Mouse (Mus musculus) embryonic facial prominence, embryonic 11.5 days (tissue): ENCODE measurements around the gene Mettl6. TPM values are rescaled to one million over a fixed set of nuclear protein-coding genes. Genes with fewer than 3 reads are reported as not detected.

Source experiments
- ATAC-seq: fragments of 200-750 bp; cut with Nextera tagmentation; replicated peaks from 2 replicates; pipeline ENCODE4 v1.8.0; 2017; ENCODE audit warnings: low read depth; ENCODE audit not compliant: insufficient number of reproducible peaks, low FRiP score, low TSS enrichment
- DNase-seq: peaks from one replicate; pipeline ENCODE4 v3.0.0-alpha.2; 2015; ENCODE audit warnings: low spot score
- H3K27ac ChIP-seq: fragments of 300-500 bp; sonication (generic); replicated peaks from 2 replicates; pipeline ENCODE4 v1.5.1; 2014; ENCODE audit warnings: mild to moderate bottlenecking, low read depth, low read length, control low read depth
- H3K27me3 ChIP-seq: fragments of 300-500 bp; sonication (generic); 2 replicates; pipeline ENCODE4 v1.6.1; 2014; ENCODE audit warnings: mild to moderate bottlenecking, low read length, moderate library complexity, mixed read lengths; ENCODE audit not compliant: control insufficient read depth, insufficient read depth
- H3K36me3 ChIP-seq: fragments of 300-500 bp; sonication (generic); replicated peaks from 2 replicates; pipeline ENCODE4 v1.6.1; 2014; ENCODE audit warnings: low read depth, mild to moderate bottlenecking, low read length, moderate library complexity, mixed read lengths; ENCODE audit not compliant: control insufficient read depth, insufficient read depth
- H3K4me1 ChIP-seq: fragments of 300-500 bp; sonication (generic); 2 replicates; pipeline ENCODE4 v1.6.1; 2014; ENCODE audit warnings: low read length, mixed read lengths; ENCODE audit not compliant: control insufficient read depth, insufficient read depth
- H3K4me2 ChIP-seq: fragments of 300-500 bp; sonication (generic); 2 replicates; pipeline ENCODE4 v1.6.1; 2014; ENCODE audit warnings: low read depth, mild to moderate bottlenecking, control low read depth, low read length, moderate library complexity
- H3K4me3 ChIP-seq: fragments of 300-500 bp; sonication (generic); 2 replicates; pipeline ENCODE4 v1.5.1; 2014; ENCODE audit warnings: low read depth, low read length, control low read depth
- H3K9ac ChIP-seq: fragments of 300-500 bp; sonication (generic); replicated peaks from 2 replicates; pipeline ENCODE4 v1.6.1; 2014; ENCODE audit warnings: mild to moderate bottlenecking, control low read depth, low read length
- H3K9me3 ChIP-seq: fragments of 300-500 bp; sonication (generic); replicated peaks from 2 replicates; pipeline ENCODE4 v1.6.1; 2016; ENCODE audit warnings: mild to moderate bottlenecking, low read length, inconsistent platforms, mixed read lengths; ENCODE audit not compliant: control insufficient read depth
- WGBS: fragments of 180-500 bp; shearing (Covaris S2); extraction: QIAGEN DNeasy Blood & Tissue Kit; methylation state at CpG from one replicate; pipeline ENCODE4 v1.1.7; 2014; 5-methylcytosine and 5-hydroxymethylcytosine counted together
- polyA plus RNA-seq: library from polyadenylated mRNA; unstranded; fragments of >200 nt; fragmentation: Nextera tagmentation; extraction: Ambion mirVana; gene quantifications from 2 replicates; pipeline ENCODE4 v1.2.1, GENCODE M21; 2014

The Mettl6 gene
- polyA plus RNA-seq, 1 experiment from 2014 or later = 108 TPM

- no peak overlapping the region; the same call in 1 of the 2 replicates for H3K27ac ChIP-seq
- peaks cover 6% of the 10 kb centered on the region for H3K4me1 ChIP-seq
- H3K4me2 ChIP-seq = peak overlapping the region; percentile 79
- no peaks in the 10 kb centered on the region for H3K27me3 ChIP-seq
- H3K9me3 ChIP-seq = no peaks in the 10 kb centered on the region
- WGBS = under 1% methylated on average over 53 of the region's 53 CpGs
- peak overlapping the region; percentile 84 for H3K4me3 ChIP-seq
- no peaks in the 10 kb centered on the region for H3K36me3 ChIP-seq
- H3K9ac ChIP-seq = peak overlapping the region; percentile 89
- ATAC-seq (peak; percentile 72), DNase-seq (peak; percentile 55)
Measured at GRCm38 (mm10) chr14:31435018-31435915, 59.6 kb downstream of the Mettl6 start.

DNA sequence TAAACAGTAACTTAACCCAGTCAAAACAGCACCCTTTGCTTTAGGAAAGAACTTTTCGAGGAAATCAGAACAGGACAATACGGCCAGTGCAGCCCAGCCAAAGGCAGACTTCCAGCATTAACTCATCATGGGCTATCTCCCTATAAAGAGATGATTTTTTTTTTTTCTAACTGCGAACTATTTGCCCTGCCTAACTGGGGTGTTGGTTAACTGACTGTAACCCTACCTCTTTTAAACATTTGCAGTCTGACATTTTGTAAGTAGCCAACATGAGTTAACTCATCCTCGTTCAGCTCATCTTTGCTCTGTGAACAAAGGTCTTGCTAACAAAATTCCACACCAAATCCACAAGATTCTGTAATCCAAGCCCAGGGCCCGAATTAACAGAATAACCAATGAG lies 60.4 kb downstream of the Mettl6 start:
- 25% methylated on average over 5 of the region's 5 CpGs for WGBS

DNA sequence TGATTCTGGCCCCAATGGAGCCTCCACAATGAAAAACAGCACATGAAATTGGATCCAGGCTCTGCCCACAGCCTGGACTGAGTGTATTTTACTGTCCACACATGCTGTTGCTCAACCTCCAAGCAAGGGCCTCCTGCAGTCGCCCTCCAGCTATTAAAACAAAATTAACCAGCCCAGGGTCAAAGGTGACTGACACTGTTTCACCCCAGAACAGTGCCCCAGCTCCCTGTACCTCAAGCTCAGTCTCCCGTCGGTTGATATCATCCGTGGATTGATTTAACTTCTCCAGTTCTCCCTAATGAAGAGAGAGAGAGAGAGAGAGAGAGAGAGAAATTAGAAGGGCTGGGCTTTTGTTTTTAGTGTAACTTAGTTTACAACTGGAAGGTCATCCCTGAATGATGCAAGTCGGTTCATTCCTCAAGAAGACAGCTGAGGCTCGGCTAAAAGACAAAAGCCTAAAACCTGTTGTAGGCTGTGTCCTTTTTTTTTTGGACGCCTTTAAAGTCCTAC lies 60.9 kb downstream of the Mettl6 start:
- H3K4me2 ChIP-seq = no peak overlapping the region; the same call in none of the 2 replicates
- no peak overlapping the region; the same call in 1 of the 2 replicates for H3K9ac ChIP-seq
- WGBS = 9% methylated on average over 7 of the region's 7 CpGs
- DNase-seq = peak; percentile 68
- no peaks in the 10 kb centered on the region for H3K9me3 ChIP-seq
- no peak overlapping the region for H3K4me3 ChIP-seq
- ATAC-seq = no peak
- peaks cover 6% of the 10 kb centered on the region for H3K4me1 ChIP-seq
- no peaks in the 10 kb centered on the region for H3K27me3 ChIP-seq
- H3K27ac ChIP-seq = peak overlapping the region; percentile 36; the same call in 1 of the 2 replicates
- no peaks in the 10 kb centered on the region for H3K36me3 ChIP-seq

More for the DNA sequence above, 60.4 kb downstream of the Mettl6 start:
- ATAC-seq (no peak), DNase-seq (no peak)
- no peak overlapping the region; the same call in 1 of the 2 replicates for H3K4me3 ChIP-seq
- no peaks in the 10 kb centered on the region for H3K36me3 ChIP-seq
- no peaks in the 10 kb centered on the region for H3K9me3 ChIP-seq
- H3K4me2 ChIP-seq = no peak overlapping the region
- peaks cover 6% of the 10 kb centered on the region for H3K4me1 ChIP-seq
- no peak overlapping the region for H3K9ac ChIP-seq
- H3K27ac ChIP-seq = no peak overlapping the region
- no peaks in the 10 kb centered on the region for H3K27me3 ChIP-seq

- WGBS = 44% methylated on average over 5 of the region's 5 CpGs
- Histone ChIP-seq H3K4me3 (0 out of 2 replicates have a peak overlapping the region, but pooled peaks have one; percentile 3), H3K27me3 (no peaks in the 10 kb centered on the region), H3K9ac (no peak overlapping the region; the same call in 1 of the 2 replicates), H3K27ac (0 out of 2 replicates have a peak overlapping the region, but pooled peaks have one; percentile 36), H3K9me3 (no peaks in the 10 kb centered on the region), H3K4me2 (no peak overlapping the region; the same call in 1 of the 2 replicates), H3K36me3 (no peaks in the 10 kb centered on the region), H3K4me1 (peaks cover 6% of the 10 kb centered on the region)
- ATAC-seq (no peak), DNase-seq (no peak)
Measured at GRCm38 (mm10) chr14:31433126-31433525, 61.7 kb downstream of the Mettl6 start.

DNA sequence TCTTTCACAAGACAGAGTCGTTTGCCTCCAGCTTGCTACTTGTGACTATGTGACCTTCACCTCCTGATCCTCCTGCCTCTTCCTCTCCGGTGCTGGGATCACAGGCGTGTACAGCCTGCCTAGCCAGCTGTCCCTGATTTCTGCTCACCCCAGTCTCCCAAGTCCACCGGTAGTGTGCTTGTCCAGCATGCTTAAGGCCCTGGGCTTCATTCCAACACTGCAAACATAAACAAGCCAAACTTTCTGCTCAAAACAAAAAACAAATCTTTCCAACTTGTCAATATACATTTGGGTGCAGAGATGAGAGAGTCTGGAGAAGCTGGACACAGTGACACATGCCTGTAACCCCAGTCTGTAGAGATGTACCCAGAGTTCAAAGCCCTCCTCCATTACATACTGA lies 62.4 kb downstream of the Mettl6 start:
- Histone ChIP-seq H3K4me3 (no peak overlapping the region), H3K4me1 (peaks cover 6% of the 10 kb centered on the region), H3K27ac (no peak overlapping the region), H3K36me3 (no peaks in the 10 kb centered on the region), H3K4me2 (no peak overlapping the region), H3K27me3 (no peaks in the 10 kb centered on the region), H3K9me3 (no peaks in the 10 kb centered on the region), H3K9ac (no peak overlapping the region)
- WGBS = 23% methylated on average over 4 of the region's 4 CpGs
- ATAC-seq = no peak
- no peak for DNase-seq

- H3K4me3 ChIP-seq = no peak overlapping the region
- 73% methylated on average over 3 of the region's 3 CpGs for WGBS
- H3K9me3 ChIP-seq = no peaks in the 10 kb centered on the region
- no peak overlapping the region for H3K27ac ChIP-seq
- no peak overlapping the region for H3K4me2 ChIP-seq
- ATAC-seq = no peak
- no peak overlapping the region for H3K9ac ChIP-seq
- H3K27me3 ChIP-seq = no peaks in the 10 kb centered on the region
- DNase-seq = no peak
- H3K4me1 ChIP-seq = peaks cover 6% of the 10 kb centered on the region
- peaks cover 1% of the 10 kb centered on the region for H3K36me3 ChIP-seq
Measured at GRCm38 (mm10) chr14:31431789-31432330, 63.0 kb downstream of the Mettl6 start.

DNA sequence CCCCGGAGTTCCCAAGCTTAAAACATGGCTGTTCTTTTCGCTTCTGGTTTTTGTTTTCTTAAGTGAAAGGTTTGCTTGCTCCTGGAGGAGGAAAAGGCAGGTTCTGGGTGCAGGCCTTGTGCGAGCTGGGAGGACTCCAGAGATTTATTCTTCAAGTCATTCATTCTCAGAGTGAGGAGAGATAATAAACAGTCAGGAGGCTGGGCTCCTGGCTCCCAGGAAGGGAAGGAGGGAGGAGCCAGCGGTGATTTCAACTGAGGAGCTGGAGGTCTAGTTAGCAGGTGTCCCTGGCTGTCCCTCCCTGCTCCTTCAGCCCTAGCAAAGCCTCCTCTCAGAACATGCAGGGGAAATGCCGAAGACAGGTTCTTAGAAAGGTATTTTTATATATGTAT lies 65.8 kb downstream of the Mettl6 start:
- no peak overlapping the region for H3K9ac ChIP-seq
- no peak overlapping the region for H3K4me3 ChIP-seq
- H3K9me3 ChIP-seq = no peaks in the 10 kb centered on the region
- H3K4me2 ChIP-seq = no peak overlapping the region
- 74% methylated on average over 5 of the region's 5 CpGs for WGBS
- peaks cover 3% of the 10 kb centered on the region for H3K4me1 ChIP-seq
- DNase-seq (no peak), ATAC-seq (no peak)
- H3K27ac ChIP-seq = no peak overlapping the region
- H3K27me3 ChIP-seq = no peaks in the 10 kb centered on the region
- H3K36me3 ChIP-seq = peaks cover 2% of the 10 kb centered on the region
